Mouse (Mus musculus): Measurements from ENCODE around the gene Arhgap42.

- TF ChIP-seq CTCF (IDR thresholded peaks at IDR 0.05; ENCODE audit: low read depth, low read length) (no peak), EP300 (IDR thresholded peaks at IDR 0.05; ENCODE audit: insufficient read depth, low read depth, low read length) (no peak), POLR2A (IDR thresholded peaks at IDR 0.05; ENCODE audit: insufficient read depth, low read length) (no peak)
Measured at GRCm38 (mm10) chr9:9049202-9049601, 189.7 kb downstream of the Arhgap42 start.

Data from ES-Bruce4 (cell line).